ENCODE assay signal across 8 mouse cellular contexts in the genomic region with DNA sequence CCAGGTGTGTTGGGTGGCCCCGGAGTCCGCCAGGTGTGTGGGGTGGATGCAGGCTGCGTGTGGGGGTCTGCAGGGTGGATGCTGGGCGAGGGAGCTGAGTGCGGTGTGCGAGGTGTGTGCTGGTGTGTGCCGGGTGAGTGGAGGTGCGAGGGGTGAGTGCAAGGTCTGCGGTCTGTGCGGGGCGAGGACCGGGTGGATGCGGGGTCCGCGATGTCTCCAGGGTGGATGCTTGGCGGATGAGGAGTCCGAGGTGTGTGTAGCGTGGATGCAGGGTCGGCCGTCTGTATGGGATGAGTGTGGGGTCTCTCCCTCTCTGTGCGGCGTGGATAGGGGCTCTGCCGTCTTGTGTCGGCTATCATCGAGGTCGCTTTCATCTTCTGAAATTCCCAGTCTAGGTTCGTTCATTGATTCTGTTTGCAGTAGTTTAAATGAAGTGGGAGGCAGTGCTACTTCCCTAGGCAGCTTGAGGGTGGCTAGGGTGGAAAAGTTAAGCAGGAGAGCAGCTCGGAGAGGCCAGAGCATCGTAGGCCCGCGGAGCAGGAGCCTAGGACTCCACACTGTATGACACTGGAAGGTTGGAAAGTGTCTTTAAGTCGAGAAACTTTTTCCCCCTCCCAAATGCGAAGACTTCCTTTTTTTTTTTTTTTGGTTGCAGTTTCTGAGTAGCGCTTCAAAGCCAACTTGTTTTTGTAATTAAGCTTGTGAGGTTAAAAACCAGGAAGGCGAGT. TPM values are rescaled to one million over a fixed set of nuclear protein-coding genes. Genes with fewer than 3 reads are reported as not detected.
DNase-seq lines count a peak whose midpoint lies in the region; ATAC-seq lines count a peak whose summit lies in the region.

No protein-coding gene starts in this region.

- H3K4me2 ChIP-seq in lung, embryonic 15.5 days: peak overlapping the region; percentile 97
- peak overlapping the region; percentile 95 for H3K4me2 ChIP-seq in forebrain, embryonic 11.5 days (ENCODE audit: low read depth, low read length, severe bottlenecking)
- peak overlapping the region; percentile 90 for H3K4me2 ChIP-seq in midbrain, embryonic 16.5 days (ENCODE audit: low read length)

- 3% methylated on average over 35 of the region's 35 CpGs for WGBS in lung, embryonic 15.5 days
- WGBS in forebrain, embryonic 11.5 days: 5% methylated on average over 35 of the region's 35 CpGs
- WGBS in midbrain, embryonic 16.5 days: 3% methylated on average over 34 of the region's 35 CpGs

- peak overlapping the region; percentile 97 for H3K9ac ChIP-seq in lung, embryonic 15.5 days
- H3K9ac ChIP-seq in forebrain, embryonic 11.5 days (ENCODE audit: low read length): peak overlapping the region; percentile 92
- H3K9ac ChIP-seq in midbrain, embryonic 16.5 days (ENCODE audit: low read depth, low read length): peak overlapping the region; percentile 97

- peaks cover 11% of the 10 kb centered on the region; the same call in 1 of the 2 replicates for H3K4me1 ChIP-seq in lung, embryonic 15.5 days
- H3K4me1 ChIP-seq in forebrain, embryonic 11.5 days (replicated peaks; ENCODE audit: control insufficient read depth, insufficient read depth, low read length): peaks cover 3% of the 10 kb centered on the region; the same call in 1 of the 2 replicates
- peaks cover 14% of the 10 kb centered on the region; the same call in 1 of the 2 replicates for H3K4me1 ChIP-seq in midbrain, embryonic 16.5 days (ENCODE audit: control insufficient read depth, insufficient read depth, low read length)

- peak; percentile 52; the same call in 1 of the 2 replicates for ATAC-seq in lung, embryonic 15.5 days (ENCODE audit: borderline replicate concordance, extremely low read depth, low FRiP score, low TSS enrichment)
- ATAC-seq in forebrain, embryonic 11.5 days (replicated peaks; ENCODE audit: low FRiP score): peak; percentile 72
- ATAC-seq in midbrain, embryonic 16.5 days: peak; percentile 81
- no peak for ATAC-seq in activated CD4-positive, CD25-positive, alpha-beta regulatory T cell, adult 4 months

- no peaks in the 10 kb centered on the region for H3K27me3 ChIP-seq in lung, embryonic 15.5 days
- H3K27me3 ChIP-seq in forebrain, embryonic 11.5 days (ENCODE audit: control insufficient read depth, insufficient read depth, low read length): no peaks in the 10 kb centered on the region
- H3K27me3 ChIP-seq in midbrain, embryonic 16.5 days (ENCODE audit: control insufficient read depth, insufficient read depth, low read depth, low read length): no peaks in the 10 kb centered on the region

- H3K27ac ChIP-seq in lung, embryonic 15.5 days: peak overlapping the region; percentile 85; the same call in 1 of the 2 replicates
- no peak overlapping the region for H3K27ac ChIP-seq in forebrain, embryonic 11.5 days (ENCODE audit: low read depth, low read length)
- H3K27ac ChIP-seq in midbrain, embryonic 16.5 days (ENCODE audit: low read length): peak overlapping the region; percentile 90

- peak; percentile 12 to 41 for DNase-seq in adrenal gland, adult 18-20 months (ENCODE audit: low spot score in 2 of 2)
- DNase-seq in adrenal gland, adult 2 months: no peak
- no peak for DNase-seq in lung, postnatal 14 days
- DNase-seq in forebrain, embryonic 11.5 days (ENCODE audit: low spot score): peak; percentile 74
- peak; percentile 30 to 47 for DNase-seq in kidney, postnatal 4 days

- peak overlapping the region; percentile 86 for H3K4me3 ChIP-seq in lung, embryonic 15.5 days
- H3K4me3 ChIP-seq in forebrain, embryonic 11.5 days (ENCODE audit: low read depth, low read length): peak overlapping the region; percentile 89
- peak overlapping the region; percentile 91 for H3K4me3 ChIP-seq in midbrain, embryonic 16.5 days (ENCODE audit: low read depth, low read length)

- H3K9me3 ChIP-seq in lung, embryonic 15.5 days: no peaks in the 10 kb centered on the region
- peaks cover 2% of the 10 kb centered on the region; the same call in 1 of the 2 replicates for H3K9me3 ChIP-seq in forebrain, embryonic 11.5 days (ENCODE audit: control insufficient read depth, low read length)
- no peaks in the 10 kb centered on the region for H3K9me3 ChIP-seq in midbrain, embryonic 16.5 days (replicated peaks; ENCODE audit: control insufficient read depth, low read length, poor library complexity, severe bottlenecking)

- no peaks in the 10 kb centered on the region for H3K36me3 ChIP-seq in lung, embryonic 15.5 days
- no peaks in the 10 kb centered on the region for H3K36me3 ChIP-seq in forebrain, embryonic 11.5 days (ENCODE audit: control insufficient read depth, insufficient read depth, low read length)
- no peaks in the 10 kb centered on the region for H3K36me3 ChIP-seq in midbrain, embryonic 16.5 days (ENCODE audit: control insufficient read depth, insufficient read depth, low read length)

RNA-seq across cellular contexts. Expression of a gene that starts 0.9 kb away (rescaled TPM):
- 10 to 100 TPM; 32.1 to 35.9 TPM for total RNA-seq in adrenal gland, adult 18-20 months (2021)
- total RNA-seq in adrenal gland, adult 2 months (2021): 10 to 100 TPM; 28.5 to 29.8 TPM
- 26.2 and 27.9 TPM in 2 replicates for polyA plus RNA-seq in adrenal gland, adult 2 months (2012; rRNA removed)
- 11.1 and 13.7 TPM in 2 replicates for polyA plus RNA-seq in lung, embryonic 15.5 days (2015; fragmentation: Nextera tagmentation; extraction: Ambion mirVana)
- 17.4 and 18.1 TPM in 2 replicates for polyA plus RNA-seq in forebrain, embryonic 11.5 days (2014; fragmentation: Nextera tagmentation; extraction: Ambion mirVana)
- polyA plus RNA-seq in midbrain, embryonic 16.5 days (2015; fragmentation: Nextera tagmentation; extraction: Ambion mirVana): 15.5 and 16.0 TPM in 2 replicates
- 10 to 100 TPM; 65.2 to 65.3 TPM for polyA plus RNA-seq in activated CD4-positive, CD25-positive, alpha-beta regulatory T cell, adult 4 months (2017; shearing (Covaris generic))

Comparison
In these comparisons a context has a peak if more than half of its experiments do, and no peak if none do; other contexts are left out.
1. DNase-seq: peak in adrenal gland, adult 18-20 months (2 of 2), forebrain, embryonic 11.5 days (single experiment) and kidney, postnatal 4 days (2 of 2); none in adrenal gland, adult 2 months (single experiment) and lung, postnatal 14 days (single experiment).
2. Peak in every context shown above with its lines, with median percentiles within 50 percentile points of each other: H3K4me2 ChIP-seq, H3K4me3 ChIP-seq and H3K9ac ChIP-seq.